Mouse (Mus musculus): Measurements from ENCODE around the gene Gpr101.

The Gpr101 gene

DNA sequence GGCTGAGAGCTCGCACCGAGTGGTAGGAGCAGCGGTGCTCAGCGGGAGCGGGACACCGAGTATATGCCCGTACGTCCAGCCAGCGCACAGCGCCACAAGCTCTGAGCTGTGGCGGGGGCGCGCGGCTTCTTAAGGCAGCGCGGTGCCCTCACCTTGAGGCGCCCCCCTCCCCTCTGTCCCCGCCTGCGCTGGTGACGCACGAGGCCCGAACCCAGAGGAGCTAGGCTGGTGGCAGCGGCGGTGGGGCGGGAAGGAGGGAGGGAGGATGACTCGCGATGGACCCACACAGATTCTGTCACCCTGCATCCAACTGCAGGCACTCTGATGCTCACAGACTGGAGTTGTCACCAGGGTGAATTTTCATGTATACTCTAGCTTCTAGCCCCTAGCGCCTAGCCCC, at the start of gene Gpr101:
TSS of gene Gpr101 (minus strand) at position 124 of the 400 bp plus-strand sequence.
- no peak for DNase-seq (ENCODE audit: low spot score)

DNA sequence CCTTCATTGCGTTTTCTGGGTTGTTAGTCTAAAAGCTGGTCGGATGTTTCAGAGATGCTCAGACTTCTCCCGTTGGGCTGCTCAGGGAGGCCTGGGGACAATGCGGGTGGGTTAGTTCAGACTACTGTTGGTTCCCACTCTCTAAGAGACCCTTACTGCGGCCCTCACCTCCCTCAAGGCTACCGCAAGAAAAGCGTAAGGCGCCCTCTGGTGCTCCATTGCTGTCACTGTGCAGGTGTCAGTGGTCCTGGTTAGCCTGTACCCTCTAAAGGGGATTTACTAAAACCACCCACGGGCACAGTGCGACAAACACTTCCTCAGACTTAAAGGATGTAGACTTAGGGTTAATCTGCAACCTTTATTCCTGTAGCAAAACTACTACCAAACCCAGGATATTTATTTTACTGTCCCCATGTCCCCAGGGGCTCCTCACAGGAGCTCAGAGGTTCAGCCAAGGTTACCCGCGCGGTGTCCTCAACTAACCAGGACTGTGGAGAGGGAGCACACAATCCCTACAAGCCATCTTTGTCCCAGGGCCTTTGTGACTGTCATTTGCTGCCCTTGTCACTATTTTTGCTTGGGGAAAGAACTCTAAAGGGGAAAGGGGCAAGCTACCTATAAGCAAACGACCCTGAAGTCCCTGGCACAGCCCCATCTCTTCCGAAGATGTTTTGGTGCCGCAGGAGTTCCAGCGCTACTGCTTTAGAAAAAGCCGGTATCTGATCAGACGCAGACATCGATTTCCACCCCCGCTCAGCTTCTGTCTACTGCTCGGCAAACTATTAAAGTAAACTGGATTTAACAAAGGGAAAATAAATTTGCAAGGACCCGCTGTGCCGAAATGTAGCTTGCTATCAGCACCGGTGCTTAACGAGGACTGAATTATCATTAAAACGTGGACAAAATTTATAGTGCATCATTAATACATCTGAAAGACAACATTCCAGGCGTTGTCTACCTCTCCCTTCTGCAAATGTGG, 17.8 kb upstream of the Gpr101 start:
- DNase-seq (ENCODE audit: low spot score), result no peak

DNA sequence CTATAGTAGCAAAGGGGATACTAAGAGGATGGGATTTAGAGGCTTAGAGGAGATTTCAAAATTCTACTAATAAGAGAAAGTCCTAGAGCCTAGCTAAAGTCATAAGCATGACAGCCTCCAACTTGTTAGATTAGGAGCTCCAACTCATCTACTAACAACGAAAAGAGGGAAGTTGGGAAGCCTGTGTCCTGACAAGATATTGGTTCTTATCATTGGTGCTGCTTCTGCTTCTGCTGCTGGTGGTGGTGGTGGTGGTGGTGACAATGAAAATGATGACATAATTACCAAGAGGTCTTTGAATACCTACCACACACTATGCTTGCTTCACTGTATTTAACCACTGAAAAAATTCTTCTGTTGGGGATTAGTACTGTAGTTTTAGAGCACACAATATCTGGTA, 2.7 kb upstream of the Gpr101 start:
- no peak for DNase-seq (ENCODE audit: low spot score)

Data from MN1 (cell line).